Mouse (Mus musculus): Measurements from ENCODE around the gene Pld4.
A peak's percentile ranks its signal among the peaks of the same experiment; 100 is the strongest.

Pld4 gene

DNA sequence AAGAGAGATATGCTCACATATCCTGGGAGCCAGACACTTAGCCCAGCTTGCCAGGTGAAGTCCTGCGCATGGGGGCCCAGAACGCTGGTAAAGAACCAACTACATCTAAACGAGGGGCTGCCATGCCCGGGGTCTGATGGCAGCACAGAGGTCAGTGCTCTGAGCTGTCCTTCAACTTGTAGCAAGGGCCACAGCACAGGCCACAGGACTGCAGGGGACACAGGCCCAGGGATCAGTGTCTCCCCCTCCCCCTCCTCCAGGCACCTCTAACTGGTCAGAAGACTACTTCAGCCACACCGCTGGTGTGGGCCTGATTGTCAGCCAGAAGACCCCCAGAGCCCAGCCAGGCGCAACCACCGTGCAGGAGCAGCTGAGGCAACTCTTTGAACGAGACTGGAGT is 7.7 kb downstream of the Pld4 start:
- no peak for DNase-seq

DNA sequence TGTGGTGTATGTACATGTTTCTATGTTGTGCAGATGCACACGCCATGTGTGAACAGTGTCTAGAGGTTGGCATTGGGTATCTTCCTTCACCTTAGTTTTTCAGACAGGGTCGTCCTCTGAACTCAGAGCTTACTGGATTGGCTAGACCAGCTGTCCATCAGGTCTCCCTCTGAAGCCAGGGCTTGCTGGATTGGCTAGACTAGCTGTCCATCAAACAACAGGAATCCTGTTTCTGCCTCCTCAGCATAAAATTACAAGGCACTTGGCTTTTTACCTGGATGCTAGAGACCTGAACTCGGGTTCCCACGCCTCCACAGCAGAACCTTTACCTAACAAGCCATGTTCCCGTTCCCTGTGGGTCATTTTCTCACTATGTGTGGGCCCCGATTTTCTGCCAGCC is 8.6 kb downstream of the Pld4 start:
- no peak for DNase-seq

DNA sequence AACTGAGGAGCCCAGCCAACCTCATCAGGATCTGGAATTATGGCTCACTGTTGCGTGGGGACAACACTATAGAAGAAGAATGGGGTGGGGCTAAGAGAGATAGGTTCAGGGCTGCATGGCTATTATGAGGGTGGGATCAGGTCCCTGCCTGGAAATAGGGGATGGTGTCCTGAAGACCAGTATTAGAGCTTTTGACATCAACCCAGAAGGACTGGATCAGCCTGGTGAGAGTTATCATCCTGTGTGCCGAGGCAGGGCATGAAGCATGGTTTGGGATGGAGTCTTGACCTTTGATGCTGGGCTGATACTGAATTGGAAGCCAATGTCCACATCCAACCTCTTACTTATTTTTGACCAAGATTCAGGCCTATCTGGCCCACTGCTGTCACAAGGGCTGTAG is 9.3 kb downstream of the Pld4 start:
- no peak for DNase-seq

DNA sequence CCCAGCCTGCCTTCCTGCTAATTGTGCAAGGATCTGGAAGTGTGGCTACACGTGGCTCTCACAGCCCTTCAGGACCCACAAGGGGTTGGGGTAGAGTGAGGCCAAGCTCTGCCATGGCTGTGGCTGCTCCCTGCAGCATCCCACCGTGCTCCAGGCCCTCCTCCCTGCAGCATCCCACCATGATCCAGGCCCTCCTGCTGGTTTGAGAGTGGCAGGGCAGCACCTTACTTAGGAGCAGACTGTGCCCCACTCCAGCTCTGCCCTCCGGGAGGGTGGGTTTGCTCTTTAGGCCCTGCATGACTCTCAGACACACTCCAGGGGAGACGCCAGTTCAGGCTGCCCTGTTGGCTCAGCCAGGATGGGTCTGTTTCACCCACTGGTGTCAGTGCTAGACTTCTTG is 9.9 kb downstream of the Pld4 start:
- no peak for DNase-seq

DNA sequence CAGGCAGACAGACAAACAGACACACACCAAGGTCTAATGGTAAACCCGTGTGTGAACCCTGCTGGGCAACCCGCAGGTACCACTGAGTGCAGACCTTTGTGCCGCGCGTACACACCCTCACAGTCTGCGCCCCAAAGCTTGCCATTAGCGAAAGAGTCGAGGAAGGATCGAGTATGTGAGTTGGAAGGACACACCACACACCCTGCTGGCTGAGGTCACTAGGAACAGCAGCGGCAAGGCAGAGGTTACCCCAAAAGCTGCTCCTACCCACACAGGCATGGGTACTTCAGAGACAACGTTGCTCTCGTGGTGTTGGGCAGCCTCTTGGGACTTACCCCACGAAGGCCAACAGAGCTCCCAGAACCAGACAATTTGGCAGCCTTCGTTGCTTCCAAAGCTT is 11.9 kb downstream of the Pld4 start:
- no peak for DNase-seq

DNA sequence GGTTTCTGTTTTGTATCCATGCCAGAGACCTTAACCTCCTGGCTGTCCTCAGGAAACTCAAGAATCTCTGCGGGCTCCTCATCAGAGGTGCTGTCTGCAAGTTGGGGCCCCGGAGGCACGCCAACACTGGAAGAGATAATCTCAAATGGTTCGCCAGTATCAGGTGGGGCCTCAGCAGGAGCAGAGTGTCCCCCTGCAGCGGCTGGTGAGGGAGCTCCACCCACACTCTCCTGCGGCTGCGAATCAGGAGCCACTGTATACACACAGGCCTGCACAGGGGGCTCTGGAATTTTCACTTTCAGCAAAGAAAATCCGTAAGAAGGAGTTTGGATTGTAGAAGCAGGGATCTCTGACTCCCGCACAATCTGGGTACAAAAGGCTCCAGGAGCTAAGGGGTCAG is 12.9 kb downstream of the Pld4 start:
- DNase-seq = no peak

DNA sequence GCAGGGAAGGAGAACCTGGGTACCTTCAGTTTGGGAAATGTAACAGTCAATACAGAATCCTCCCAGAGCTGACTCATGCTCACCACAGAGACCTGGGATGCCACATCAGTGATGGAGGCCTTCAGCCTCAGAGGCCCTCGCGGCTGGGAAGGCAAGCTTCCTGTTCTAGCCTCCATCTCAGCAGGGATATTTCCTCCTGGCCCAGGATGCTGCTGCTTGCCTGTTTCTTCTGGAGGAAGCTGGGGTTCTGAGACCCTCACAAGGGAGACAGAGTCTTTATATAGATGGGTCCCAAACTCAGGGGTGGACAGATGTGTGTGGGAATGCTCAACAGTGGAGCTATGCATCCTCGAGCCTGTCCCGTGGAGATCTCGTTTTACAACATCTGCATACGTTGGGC is 13.6 kb downstream of the Pld4 start:
- DNase-seq = no peak

DNA sequence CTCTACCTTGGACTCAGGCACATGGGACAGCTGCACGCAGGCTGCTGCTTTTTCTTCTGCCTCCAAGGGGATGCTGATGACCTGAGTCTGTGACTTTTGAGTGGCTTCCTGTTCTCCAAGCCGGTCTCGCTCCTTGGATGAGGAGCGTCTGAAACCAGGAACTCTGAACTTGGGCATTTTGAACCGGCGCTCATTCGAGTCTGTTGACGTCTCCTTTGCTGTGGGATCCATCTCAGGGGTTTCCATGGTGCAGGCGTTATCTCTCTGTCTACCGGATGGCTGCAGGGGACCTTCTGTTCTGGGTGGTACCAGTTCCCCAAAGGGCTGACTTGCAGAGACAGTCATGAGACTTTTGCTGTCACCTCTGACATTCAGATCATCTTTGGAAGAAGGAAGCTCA is 14.0 kb downstream of the Pld4 start:
- no peak for DNase-seq

DNA sequence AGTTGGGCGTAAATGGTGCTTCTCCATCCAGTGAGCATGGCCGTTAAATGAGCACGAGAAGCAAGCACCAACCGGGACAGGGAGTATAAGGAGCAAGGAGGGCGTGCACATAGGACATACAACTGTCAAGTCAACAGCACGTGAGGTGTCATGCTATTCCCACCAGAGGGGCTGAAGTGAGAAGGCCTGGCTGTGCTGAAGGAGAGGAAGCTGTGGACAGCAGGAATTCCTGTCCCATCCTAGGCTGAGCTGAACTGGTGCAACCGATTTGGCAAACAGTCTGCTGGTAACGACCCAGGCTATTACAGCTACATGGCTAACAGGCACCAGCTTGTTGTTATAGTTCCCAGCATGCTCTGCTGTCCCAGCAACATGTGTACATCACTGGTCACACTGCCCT is 30.6 kb downstream of the Pld4 start:
- DNase-seq = no peak

DNA sequence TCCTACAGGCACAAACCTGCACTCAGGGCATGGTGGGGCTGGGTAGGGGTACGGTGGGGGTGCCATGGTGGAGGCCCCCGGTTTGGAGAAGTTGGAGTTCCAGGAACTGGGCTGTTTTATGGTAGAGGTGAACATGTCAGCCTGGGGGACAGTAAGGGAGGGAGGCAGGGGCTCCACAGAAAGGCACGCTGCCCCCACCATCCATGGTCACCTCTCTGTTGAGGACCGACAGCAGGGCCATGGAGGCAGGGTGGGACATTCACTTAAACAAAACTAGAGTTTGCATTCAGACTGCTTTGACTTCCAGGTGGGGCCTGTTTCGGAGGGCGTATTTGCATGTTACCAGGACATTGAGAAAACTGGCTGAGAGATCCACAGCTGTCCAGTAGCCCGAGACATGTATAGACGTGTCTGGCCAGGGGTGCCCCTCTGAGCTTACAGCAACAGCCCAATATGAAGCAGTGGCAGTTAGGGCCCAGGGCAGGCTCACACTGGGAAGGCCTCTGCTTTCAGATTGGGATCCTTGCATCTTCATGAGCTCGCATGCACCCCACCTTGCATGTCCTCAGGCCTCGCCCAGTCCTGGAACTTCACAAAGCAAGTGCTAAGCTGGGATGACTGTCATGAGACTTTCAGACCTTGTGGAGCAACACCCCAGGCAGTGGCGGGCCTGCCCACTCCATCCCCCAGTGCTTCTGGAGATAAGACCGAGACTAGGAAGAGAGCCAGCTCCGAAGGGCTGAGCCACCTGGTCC is 33.3 kb downstream of the Pld4 start:
- no peak for DNase-seq

DNA sequence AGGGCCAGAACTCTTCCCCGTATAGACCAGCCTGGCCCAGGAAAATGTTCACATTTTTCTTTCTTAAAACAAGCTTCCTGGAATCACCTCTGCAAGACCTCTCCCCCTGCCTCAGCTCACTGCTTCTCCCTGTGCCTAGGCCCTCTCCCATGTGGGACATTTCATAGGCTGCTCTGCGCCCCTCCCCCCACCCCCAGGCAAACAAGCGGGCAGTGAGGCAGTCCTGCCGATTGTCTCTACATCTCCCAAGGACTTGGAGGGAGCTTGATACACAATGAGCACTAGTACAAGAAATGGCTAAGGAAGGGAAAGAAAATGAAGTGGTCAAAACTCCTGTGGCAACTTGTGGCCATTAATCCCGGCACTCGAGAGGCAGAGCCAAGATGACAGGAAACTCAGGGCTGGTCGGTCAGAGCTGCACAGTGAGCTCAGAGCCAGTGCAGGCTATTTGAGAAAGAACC is 33.9 kb downstream of the Pld4 start:
- no peak for DNase-seq

DNA sequence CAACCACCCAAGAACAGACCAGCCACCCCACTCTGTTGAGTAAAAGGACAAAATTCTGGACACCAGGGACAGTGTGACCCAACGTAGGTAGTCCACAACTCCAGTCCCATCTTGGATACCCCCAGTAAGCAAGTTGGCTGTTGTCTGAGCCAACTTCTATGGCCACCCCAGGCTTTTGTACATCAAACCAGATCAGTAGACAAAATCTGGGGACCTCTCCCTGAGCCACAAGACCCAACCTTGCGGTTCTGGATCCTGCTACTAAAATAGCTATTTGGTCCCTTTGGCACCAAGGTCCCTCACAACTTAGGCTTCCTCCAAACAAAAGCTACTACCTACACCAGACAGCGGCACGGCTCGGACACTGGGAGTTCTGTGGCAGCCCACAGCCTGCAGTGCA is 34.5 kb downstream of the Pld4 start:
- no peak for DNase-seq

DNA sequence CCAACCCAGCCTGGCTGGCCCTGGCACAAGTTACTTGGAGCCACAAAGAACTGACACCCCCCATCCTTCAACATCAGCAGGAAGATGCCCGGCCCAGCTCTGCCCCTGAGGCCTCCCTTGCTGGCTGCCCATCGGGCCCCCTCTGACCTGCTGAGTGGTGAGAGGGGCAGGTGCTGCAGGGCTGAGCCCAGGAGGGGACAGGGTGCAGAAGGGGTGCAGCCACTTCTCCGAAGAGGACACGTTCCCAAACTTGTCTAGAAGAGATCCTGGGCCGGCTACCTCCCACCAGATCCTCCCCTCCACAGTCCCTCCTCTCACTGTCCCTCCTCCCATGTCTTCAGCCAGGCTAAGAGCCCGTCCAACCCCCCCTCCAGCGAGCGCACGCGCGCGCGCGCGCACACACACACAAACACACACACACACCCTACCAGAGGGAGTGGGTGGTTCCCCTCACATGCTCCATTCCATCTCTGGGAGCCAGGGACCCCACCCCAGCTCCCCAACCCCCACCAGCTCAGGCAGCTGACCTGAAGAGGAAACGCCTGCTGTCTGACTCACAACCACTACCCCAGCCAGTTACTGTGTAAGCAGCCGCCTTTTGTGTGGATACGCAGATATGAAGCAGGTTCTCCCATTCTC is 35.1 kb downstream of the Pld4 start:
- no peak for DNase-seq

DNA sequence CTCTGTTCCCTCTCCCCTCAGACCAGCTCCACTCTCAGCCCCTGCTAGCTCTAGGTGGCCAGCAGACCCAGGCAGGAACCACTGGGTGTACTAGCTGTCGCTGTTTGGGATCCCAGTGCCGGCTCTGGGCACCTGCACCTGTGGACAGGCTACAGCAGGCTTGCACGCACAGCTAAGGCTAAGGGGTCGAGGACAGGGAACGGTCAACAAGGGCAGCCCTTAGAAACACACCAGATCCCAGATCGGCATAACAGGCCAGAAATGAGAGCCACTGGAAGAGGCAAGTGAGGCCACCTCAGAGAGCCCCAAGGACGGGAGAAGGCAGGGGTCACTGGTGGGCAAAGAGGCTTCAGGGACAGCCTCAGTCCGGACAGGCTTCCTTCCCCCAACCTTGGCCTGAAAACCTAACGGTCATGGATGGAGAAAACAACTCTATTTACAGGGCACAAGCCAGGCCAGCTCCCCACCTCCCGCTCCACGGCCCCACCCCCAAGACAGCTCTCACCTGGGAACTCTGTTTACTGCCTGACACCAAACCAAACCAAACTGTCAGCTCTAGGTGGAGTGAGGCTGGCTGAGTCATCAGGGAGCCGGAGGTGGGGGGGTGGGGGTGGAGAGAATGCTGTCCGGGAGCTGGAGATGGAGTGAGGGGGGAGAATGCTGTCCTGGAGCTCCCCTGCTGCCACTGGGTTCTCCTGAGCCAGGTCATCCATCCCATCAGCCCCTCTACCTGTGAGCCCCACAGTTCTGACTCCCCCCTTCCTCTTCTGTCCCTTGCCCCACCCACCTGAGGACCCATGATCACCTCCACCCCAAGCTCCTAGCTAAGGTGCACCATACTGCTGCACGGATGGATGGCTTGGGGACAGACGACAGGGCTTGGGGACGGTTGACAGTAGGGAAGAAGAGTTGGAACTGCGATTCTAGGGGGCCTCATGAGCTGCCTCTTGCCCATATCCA is 36.4 kb downstream of the Pld4 start:
- no peak for DNase-seq

DNA sequence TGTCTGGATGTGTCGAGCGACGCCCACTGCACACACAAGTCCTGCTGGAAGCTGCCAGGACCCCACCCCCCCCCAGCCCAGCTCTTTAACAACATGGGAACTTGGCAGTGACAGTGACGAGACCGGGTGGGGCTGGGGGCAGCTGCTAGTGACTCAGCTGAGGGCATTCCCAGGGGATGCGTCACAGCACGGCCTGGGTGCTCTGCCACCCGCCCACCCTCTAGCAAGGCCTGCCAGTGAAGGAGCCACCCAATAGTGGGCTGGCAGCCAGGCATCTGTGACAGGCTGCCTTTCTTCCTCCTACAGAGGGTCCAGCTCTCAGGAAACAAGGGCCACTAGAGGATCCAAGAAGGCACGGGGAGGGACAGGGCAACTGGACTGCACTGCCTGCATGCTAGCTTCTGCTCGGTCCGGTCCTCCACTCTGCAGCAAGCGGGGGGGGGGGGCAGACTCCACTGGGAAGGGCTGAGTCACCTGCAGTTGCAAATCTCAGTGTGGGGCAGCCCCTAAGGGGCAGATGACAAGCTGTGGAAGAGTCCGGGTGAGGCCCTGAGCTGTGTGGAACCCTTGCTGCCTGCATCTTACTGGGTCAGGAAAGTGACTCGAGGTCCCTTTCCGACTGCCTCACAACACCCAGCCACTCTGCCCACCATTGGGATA is 37.3 kb downstream of the Pld4 start:
- no peak for DNase-seq

DNA sequence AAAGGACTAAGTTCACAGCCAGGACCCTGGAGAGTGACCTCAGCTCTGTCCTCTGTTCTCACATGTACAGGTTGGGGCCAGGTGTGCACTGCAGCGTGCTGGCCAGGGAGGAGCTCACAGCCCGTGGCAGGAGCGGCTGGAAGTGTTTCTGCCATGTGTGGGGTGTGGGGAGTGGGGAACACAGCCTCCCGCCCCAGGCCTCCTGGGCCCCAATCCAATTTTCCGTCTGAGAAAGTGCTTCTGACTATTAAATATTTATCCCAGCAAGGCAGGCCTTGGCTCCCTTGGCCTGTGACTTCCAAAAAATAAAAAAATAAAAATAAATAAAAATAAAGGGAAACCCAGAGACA is 37.9 kb downstream of the Pld4 start:
- no peak for DNase-seq

DNA sequence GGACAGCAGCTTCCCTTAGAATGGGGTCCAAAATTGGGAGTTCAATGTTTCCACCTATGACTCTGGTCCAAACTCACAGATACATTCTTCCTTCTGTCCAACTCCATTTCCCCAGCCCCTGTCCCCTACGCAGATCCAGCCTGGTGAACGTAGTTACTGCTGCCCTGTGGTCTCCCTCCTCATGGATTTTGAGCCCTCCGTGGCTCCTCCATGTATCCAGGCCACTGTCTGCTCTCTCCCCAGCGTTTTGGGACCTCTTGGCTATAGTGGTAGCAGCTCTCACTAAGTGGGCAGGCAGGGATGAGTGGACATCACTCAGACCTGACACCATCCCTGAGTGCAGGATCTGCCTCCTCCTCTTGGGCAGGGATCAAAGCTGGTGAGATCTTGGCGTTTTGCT is 38.3 kb downstream of the Pld4 start:
- no peak for DNase-seq

DNA sequence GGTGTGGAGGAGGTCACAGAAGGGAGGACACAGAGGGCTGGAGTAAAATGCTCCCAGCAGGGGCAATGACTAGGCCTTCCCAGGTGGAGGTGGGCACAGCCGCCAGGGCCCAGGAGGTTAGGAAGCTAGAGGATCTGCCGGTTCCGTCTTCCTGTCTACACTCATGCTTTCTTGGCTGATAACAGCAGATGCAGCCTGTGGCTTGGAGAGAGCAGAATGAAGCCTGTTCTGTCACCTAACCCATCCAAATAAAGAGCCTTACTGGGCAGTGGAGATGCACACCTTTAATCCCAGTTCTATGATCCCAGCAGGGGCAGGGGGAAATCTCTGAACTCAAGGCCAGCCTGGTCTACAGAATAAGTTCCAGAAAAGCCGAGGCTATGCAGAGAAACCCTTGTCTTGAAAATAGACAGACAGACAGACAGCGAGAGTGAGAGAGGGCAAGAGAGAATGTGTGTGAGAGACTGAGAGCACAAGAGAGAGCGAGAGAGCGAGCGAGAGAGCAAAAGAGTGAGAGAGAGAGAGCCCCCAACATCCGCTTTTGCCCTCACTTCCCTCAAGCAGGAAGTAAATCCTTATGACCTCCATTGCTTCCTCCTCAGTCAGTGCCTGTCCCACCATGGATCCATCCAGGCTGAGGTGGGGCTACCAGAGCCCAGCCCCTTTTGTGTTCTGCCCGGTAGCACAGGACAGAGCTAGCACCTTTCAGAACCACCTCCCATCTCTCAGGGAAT is 38.9 kb downstream of the Pld4 start:
- DNase-seq = no peak

DNA sequence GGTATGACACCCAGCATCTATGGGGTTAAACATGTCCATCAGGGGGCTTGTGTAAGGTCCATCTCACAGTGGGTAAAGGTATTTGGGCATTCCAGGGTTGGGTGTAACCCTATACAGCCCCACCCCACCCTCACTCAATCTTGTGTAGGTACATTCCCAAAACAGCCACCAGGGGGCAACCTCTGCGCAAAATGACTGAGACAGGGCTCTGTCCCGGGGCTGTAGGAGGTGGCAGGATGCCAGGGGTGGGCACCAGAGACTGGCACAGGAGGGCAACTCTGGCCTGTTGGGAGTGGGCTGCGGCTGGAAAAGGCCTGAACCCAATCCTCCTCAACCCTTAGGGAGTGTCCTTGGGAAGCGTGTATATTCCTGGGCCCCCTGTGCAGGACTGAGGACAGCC is 40.0 kb downstream of the Pld4 start:
- DNase-seq = peak; percentile 87

DNA sequence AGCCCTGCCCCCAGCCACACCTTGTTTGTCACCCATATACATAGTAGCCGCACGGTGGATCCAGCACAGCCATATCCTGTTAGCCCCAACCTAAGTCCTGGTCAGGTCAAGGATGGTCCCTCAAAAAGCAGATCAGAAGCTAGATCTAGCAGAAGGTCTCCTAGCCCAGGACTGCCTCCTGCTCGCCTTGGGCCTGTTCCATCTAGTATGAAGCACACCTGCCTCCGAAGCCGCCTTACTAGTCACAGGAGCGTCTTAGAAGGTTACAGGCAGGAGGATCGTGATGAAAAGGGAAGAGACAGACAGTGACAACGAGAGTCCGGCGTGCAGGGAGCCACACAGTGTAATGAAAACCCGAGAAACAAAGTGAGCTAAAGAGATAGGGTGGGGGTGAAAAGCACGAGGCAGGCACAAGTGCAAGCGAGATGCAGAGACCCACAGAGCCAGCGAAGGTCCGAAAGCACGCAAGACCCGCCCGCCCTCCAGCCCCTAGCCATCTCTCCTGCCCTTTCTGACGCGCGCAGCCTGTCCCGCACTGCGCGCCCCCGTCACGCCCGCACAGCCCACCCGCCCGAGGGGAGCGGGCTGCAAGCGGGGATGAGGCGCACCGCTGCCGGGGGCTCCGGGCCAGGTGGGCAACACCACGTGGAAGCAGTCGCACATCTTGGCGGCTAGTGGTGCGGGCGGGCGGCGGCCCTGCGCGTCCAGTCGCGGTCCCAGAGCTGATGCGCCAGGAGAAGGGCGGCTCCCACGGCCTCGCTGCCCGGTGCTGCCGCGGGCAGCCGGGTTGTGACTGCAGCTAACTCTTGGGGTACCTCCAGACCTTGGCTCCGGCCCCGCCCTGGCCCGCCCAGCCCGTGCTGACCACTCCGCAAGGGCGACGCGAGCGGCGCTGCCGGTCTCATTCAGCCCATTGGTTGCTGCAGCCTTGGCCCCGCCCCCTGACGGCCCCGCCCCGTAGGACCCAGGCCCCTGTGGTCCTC is 41.7 kb downstream of the Pld4 start, which contains the start of gene Ahnak2:
Gene Ahnak2 (minus strand): TSS at position 794 of the 983 bp plus-strand sequence.
- DNase-seq = no peak

DNA sequence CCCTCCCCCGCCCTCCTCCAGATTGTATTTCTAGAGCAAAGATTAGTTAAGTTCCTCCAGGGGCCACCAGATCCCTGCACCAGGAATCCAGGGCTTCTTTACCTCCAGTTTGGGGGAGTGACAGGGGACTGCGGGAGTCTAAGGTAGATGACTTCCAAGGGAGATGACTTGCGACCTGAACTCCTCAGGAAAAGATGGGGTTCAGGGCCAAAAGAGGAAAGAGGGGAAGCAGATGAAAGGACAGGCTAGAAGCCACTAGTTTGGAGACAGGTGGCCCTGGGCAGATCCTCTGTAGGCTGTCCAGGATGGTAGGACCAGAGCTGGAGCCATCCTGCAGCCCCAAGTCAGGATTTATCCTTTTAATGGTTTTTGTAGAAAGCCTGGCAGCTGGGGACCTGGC is 42.5 kb downstream of the Pld4 start:
- DNase-seq = no peak
